Mouse (Mus musculus) spleen, adult 2 months (tissue): ENCODE measurements at regions not wholly inside any gene's neighbourhood (a gene's known extent, or its start where the extent isn't known, plus 50 kb on each side); places are given as distances from the start of the nearest gene placed in this dataset.

Experiments used
- DNase-seq, 2 experiments: peaks; one replicate each; pipeline versions ENCODE4 v3.0.0 to v3.0.0-alpha.2; 2012 to 2021; ENCODE audit warnings: low spot score in 2 of 2, low read depth in 1 of 2
- H3K27ac ChIP-seq: fragments of 200-500 bp; 2 replicates; pipeline ENCODE4 v1.5.1; 2012; ENCODE audit warnings: low read length, inconsistent platforms; ENCODE audit not compliant: insufficient read depth
- H3K27me3 ChIP-seq: fragments of 200-500 bp; 2 replicates; pipeline ENCODE4 v1.6.1; 2012; ENCODE audit warnings: mild to moderate bottlenecking, moderate library complexity, low read length, inconsistent platforms; ENCODE audit not compliant: control insufficient read depth, insufficient read depth
- H3K36me3 ChIP-seq: fragments of 200-500 bp; 2 replicates; pipeline ENCODE4 v1.6.1; 2012; ENCODE audit warnings: mild to moderate bottlenecking, low read length, inconsistent platforms; ENCODE audit not compliant: control insufficient read depth, insufficient read depth
- H3K4me1 ChIP-seq: fragments of 200-500 bp; 2 replicates; pipeline ENCODE4 v1.6.1; 2011; ENCODE audit warnings: inconsistent platforms; ENCODE audit not compliant: control insufficient read depth, insufficient read depth, insufficient read length
- H3K4me3 ChIP-seq: fragments of 200-500 bp; 2 replicates; pipeline ENCODE4 v1.5.1; 2011; ENCODE audit warnings: mild to moderate bottlenecking, inconsistent platforms; ENCODE audit not compliant: insufficient read depth, insufficient read length; ENCODE audit errors: extremely low read depth
- CTCF ChIP-seq: fragments of 200-500 bp; IDR thresholded peaks from 2 replicates; pipeline ENCODE4 v1.5.1; 2011; ENCODE audit warnings: mild to moderate bottlenecking, inconsistent platforms; ENCODE audit not compliant: insufficient read depth, insufficient read length, insufficient replicate concordance; ENCODE audit errors: extremely low read depth
- POLR2A ChIP-seq: fragments of 200-500 bp; IDR thresholded peaks from 2 replicates; pipeline ENCODE4 v1.6.1; 2011; ENCODE audit warnings: low read depth, low read length, inconsistent platforms
- WGBS: fragments of 180-500 bp; shearing (Covaris S2); methylation state at CpG from one replicate; pipeline ENCODE4 v1.1.7; 2018; 5-methylcytosine and 5-hydroxymethylcytosine counted together

DNA sequence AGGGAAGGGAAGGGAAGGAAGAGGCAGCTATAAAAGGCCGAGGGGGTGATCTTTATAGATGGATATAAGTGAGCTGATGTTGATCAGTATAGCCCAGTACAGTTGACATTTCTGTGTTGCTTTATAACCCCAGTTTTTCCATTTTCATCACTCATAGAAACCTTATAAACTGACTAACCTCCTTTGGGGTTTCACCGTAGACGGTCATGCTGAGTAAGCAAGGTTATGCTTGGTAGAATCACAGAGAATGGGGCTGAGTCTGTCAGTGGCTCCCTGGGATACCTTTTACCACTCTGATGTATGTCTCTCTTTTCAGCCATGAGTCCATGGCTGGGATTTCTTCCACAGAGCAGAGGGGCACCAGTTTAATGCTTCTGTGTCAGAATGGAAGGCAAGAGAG lies 345.9 kb upstream of the Lrrc3b start:
- TF ChIP-seq CTCF (no peak), POLR2A (no peak)
- DNase-seq = no peak
- H3K27me3 ChIP-seq = no peaks in the 10 kb centered on the region
- H3K4me3 ChIP-seq = no peak overlapping the region
- no peak overlapping the region for H3K27ac ChIP-seq
- H3K4me1 ChIP-seq = peaks cover 2% of the 10 kb centered on the region
- H3K36me3 ChIP-seq = no peaks in the 10 kb centered on the region
- WGBS = 33% methylated on average over 3 of the region's 3 CpGs

DNA sequence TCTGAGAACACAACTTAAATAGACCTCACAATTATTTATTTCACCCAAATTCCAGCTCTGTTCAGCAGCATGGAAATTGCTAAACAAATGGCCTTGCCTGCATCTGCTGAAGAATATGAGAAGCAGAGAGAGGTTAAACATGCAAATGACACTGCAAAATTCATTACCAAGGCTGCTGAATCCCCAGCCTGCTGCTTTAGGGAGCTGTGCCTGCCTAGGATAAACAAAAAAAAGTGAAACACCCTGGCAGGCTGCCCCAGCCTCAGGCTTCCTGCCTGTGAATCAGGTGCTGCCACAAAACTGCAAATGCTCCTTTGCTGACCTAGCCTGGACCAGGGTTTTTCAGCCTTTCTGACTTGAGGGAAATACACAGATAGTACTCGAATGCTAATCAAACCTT lies 346.4 kb upstream of the Lrrc3b start:
- no peak for TF ChIP-seq CTCF
- TF ChIP-seq POLR2A = no peak
- Histone ChIP-seq H3K27me3 (no peaks in the 10 kb centered on the region), H3K27ac (no peak overlapping the region), H3K4me1 (peaks cover 2% of the 10 kb centered on the region), H3K36me3 (no peaks in the 10 kb centered on the region), H3K4me3 (no peak overlapping the region)
- no peak for DNase-seq
- 29% methylated on average over 1 of the region's 1 CpGs for WGBS

DNA sequence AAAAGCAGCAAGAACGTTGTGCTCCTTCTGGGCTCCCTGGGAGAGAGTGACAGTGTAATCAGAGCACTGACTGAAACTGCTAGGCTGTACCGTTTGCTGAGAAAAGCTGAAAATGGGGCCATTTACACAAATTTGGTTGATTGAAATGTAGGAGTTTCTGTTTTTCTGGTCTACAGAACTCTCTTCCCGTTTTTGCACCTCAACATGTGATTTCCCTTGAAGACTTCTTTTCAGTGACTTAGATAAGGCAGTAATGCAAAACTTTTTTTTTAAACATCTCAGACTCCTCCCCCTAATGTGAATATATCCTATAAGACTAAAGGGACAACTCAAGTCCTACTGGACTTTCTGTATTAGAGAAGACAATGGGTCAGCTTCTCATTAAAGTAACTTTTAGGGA lies 356.9 kb upstream of the Lrrc3b start:
- H3K4me3 ChIP-seq = no peak overlapping the region
- H3K27ac ChIP-seq = no peak overlapping the region
- no peaks in the 10 kb centered on the region for H3K36me3 ChIP-seq
- no peaks in the 10 kb centered on the region for H3K27me3 ChIP-seq
- DNase-seq = peak in 1 of 2 experiments; percentile 19
- TF ChIP-seq CTCF (no peak), POLR2A (no peak)
- H3K4me1 ChIP-seq = no peaks in the 10 kb centered on the region
- WGBS = 58% methylated on average over 3 of the region's 3 CpGs

- Histone ChIP-seq H3K4me1 (no peaks in the 10 kb centered on the region), H3K27me3 (no peaks in the 10 kb centered on the region), H3K4me3 (no peak overlapping the region), H3K36me3 (no peaks in the 10 kb centered on the region), H3K27ac (no peak overlapping the region)
- DNase-seq = no peak
- TF ChIP-seq POLR2A (no peak), CTCF (no peak)
- WGBS = 82% methylated on average over 2 of the region's 2 CpGs
These were observed 358.2 kb upstream of the Lrrc3b start for GRCm38 (mm10) chr14:15797019-15797418.

GRCm38 (mm10) chr14:15801477-15802099 lies 362.8 kb upstream of the Lrrc3b start:
- 86% methylated on average over 5 of the region's 5 CpGs for WGBS
- Histone ChIP-seq H3K27me3 (no peaks in the 10 kb centered on the region), H3K4me3 (no peak overlapping the region), H3K27ac (no peak overlapping the region), H3K4me1 (no peaks in the 10 kb centered on the region), H3K36me3 (no peaks in the 10 kb centered on the region)
- TF ChIP-seq CTCF = no peak
- TF ChIP-seq POLR2A = no peak
- no peak for DNase-seq

DNA sequence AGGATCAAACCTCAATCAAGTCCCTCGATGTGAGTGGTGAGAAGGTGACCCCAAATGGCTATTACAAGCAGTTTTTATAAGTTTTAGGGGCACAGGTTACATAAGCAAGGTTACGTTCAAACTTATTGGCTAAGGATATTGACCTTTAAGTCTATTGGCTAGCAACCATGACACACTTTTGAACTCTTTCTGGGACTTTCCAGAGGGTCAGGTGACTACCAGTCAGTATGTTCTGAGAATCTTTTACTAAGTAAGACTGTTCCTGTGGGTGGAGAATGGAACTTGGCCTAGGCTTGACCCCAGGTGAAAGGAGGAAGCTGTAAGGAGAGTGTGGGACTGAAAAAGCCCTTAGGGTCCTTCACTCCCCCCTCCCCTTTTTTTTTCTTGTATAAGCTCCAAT lies 370.3 kb upstream of the Lrrc3b start:
- TF ChIP-seq CTCF = no peak
- TF ChIP-seq POLR2A = no peak
- Histone ChIP-seq H3K36me3 (no peaks in the 10 kb centered on the region), H3K27me3 (no peaks in the 10 kb centered on the region), H3K27ac (no peak overlapping the region), H3K4me3 (no peak overlapping the region), H3K4me1 (no peaks in the 10 kb centered on the region)
- DNase-seq = no peak
- 67% methylated on average over 2 of the region's 2 CpGs for WGBS

GRCm38 (mm10) chr14:15841390-15842023 lies 402.7 kb upstream of the Lrrc3b start:
- Histone ChIP-seq H3K4me1 (no peaks in the 10 kb centered on the region), H3K27ac (no peak overlapping the region), H3K4me3 (no peak overlapping the region), H3K36me3 (no peaks in the 10 kb centered on the region), H3K27me3 (no peaks in the 10 kb centered on the region)
- DNase-seq = no peak
- TF ChIP-seq POLR2A = no peak
- TF ChIP-seq CTCF = no peak
- 91% methylated on average over 1 of the region's 1 CpGs for WGBS
